Mouse (Mus musculus): ENCODE results near the gene Coro2a.

DNA sequence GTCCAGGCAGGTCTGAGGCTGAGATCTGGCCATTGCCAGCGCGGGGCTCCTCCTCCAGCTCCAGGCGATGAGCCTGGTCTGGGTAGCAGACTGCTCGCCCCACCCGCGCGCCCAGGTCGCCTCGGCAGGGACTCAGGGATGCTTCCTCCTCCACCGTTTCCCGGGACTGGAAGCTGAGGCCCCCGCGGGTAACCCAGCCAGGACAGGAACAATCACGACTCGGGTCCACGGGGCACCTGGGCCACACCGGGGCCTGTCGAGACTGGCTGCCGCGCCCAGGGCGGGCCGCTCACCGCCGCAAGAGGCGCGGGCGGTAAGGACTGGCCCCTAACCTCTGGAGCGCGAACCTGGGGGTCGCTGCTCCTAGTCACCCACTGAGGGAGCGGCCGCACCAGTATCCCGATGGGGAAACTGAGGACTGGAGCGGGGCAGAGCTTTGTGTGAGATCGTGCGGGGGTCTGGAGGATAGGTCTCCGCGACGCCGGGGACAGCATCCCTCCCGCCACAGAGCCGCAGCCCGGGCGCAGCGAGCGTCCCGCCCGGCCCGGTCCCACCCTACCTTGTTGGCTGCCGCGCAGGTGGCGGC, 651 bp downstream of the Coro2a start:
- no peak for TF ChIP-seq CTCF (IDR thresholded peaks at IDR 0.05)
- no peak for TF ChIP-seq POLR2A (IDR thresholded peaks at IDR 0.05; ENCODE audit: insufficient read depth, low read depth, low read length)

Measured in heart, adult 2 months (tissue).